Mouse (Mus musculus) lung, embryonic 15.5 days (tissue): ENCODE measurements around the gene Rpusd2. TPM values are rescaled to one million over a fixed set of nuclear protein-coding genes. Genes with fewer than 3 reads are reported as not detected.
A peak's percentile ranks its signal among the peaks of the same experiment; 100 is the strongest.
"Not testable (repeated sequence)": the region's sequence is repeated elsewhere in the genome, so short reads cannot be mapped to it uniquely, and the experiment has no call there.

ENCODE experiments used
- ATAC-seq: fragments of 200-750 bp; cut with Nextera tagmentation; 2 replicates; pipeline ENCODE4 v1.8.0; 2017; ENCODE audit warnings: moderate number of reproducible peaks, borderline replicate concordance; ENCODE audit not compliant: low FRiP score, low TSS enrichment; ENCODE audit errors: extremely low read depth
- H3K27ac ChIP-seq: fragments of 300-500 bp; sonication (generic); 2 replicates; pipeline ENCODE4 v1.5.1; 2015; ENCODE audit warnings: moderate library complexity, mild to moderate bottlenecking, inconsistent platforms
- H3K27me3 ChIP-seq: fragments of 300-500 bp; sonication (generic); 2 replicates; pipeline ENCODE4 v1.6.1; 2015; ENCODE audit warnings: inconsistent platforms
- H3K36me3 ChIP-seq: fragments of 300-500 bp; sonication (generic); 2 replicates; pipeline ENCODE4 v1.6.1; 2015; ENCODE audit warnings: inconsistent platforms
- H3K4me1 ChIP-seq: fragments of 300-500 bp; sonication (generic); 2 replicates; pipeline ENCODE4 v1.6.1; 2015; ENCODE audit warnings: inconsistent platforms
- H3K4me2 ChIP-seq: fragments of 300-500 bp; sonication (generic); 2 replicates; pipeline ENCODE4 v1.6.1; 2015; ENCODE audit warnings: inconsistent platforms, mild to moderate bottlenecking, moderate library complexity
- H3K4me3 ChIP-seq: fragments of 300-500 bp; sonication (generic); 2 replicates; pipeline ENCODE4 v1.5.1; 2015; ENCODE audit warnings: mild to moderate bottlenecking, inconsistent platforms
- H3K9ac ChIP-seq: fragments of 300-500 bp; sonication (generic); 2 replicates; pipeline ENCODE4 v1.6.1; 2015; ENCODE audit warnings: inconsistent platforms
- H3K9me3 ChIP-seq: fragments of 300-500 bp; sonication (generic); 2 replicates; pipeline ENCODE4 v1.6.1; 2016; ENCODE audit warnings: inconsistent platforms
- WGBS: fragments of 180-500 bp; shearing (Covaris S2); methylation state at CpG from one replicate; pipeline ENCODE4 v1.1.7; 2015; 5-methylcytosine and 5-hydroxymethylcytosine counted together
- polyA plus RNA-seq: library from polyadenylated mRNA; unstranded; fragments of >200 nt; fragmentation: Nextera tagmentation; extraction: Ambion mirVana; gene quantifications from 2 replicates; pipeline ENCODE4 v1.2.1, GENCODE M21; 2015

Gene Rpusd2
- polyA plus RNA-seq: 3.3 and 4.1 TPM in 2 replicates

DNA sequence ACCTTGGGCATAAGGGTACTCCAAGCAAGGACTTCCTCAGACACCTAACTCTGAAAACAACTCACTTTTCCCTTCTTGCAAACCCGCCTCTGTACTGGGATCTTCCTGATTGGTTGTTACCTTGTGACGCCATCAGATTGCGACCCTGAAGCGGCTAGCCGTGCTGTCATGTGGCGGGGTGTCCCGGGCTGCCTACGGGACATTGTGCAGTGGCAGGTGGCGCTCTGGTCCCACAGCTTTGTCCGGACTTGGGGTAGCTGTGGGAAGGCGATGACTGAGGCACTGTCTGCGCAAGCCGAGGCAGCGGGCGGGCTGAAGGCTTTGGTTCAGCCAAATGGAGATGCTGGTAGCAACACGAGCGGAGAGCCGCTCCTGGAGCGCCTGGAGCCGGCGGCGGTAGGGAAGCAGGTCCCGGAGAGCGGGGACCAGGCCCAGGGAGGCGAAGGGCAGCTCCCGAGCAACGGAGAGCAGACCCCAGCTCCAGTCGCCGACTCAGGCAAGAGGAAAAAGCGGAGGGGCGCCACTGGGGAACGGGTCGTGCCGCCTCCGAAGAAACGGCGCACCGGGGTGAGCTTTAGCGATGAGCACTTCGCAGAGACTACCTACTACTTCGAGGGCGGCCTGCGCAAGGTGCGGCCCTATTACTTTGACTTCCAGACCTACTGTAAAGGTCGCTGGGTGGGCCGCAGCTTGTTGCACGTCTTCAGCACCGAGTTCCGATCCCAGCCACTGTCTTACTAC lies at the start of gene Rpusd2:
Rpusd2 (plus strand) TSS at position 135 of the 741 bp plus-strand sequence.
- Histone ChIP-seq H3K36me3 (peaks cover 20% of the 10 kb centered on the region), H3K27me3 (no peaks in the 10 kb centered on the region), H3K9ac (peak within 1 kb of the TSS; percentile 67), H3K9me3 (no peaks in the 10 kb centered on the region), H3K27ac (peak within 1 kb of the TSS; percentile 84), H3K4me1 (peaks cover 14% of the 10 kb centered on the region), H3K4me3 (peak within 1 kb of the TSS; percentile 74), H3K4me2 (peak within 1 kb of the TSS; percentile 74)
- WGBS: under 1% methylated on average over 49 of the region's 49 CpGs
- ATAC-seq: peak; percentile 92

- no peaks in the 10 kb centered on the region for H3K36me3 ChIP-seq
- H3K27me3 ChIP-seq: peaks cover 7% of the 10 kb centered on the region; the same call in 1 of the 2 replicates
- H3K4me2 ChIP-seq: no peak overlapping the region
- H3K4me3 ChIP-seq: no peak overlapping the region
- 48% methylated on average over 5 of the region's 5 CpGs for WGBS
- H3K4me1 ChIP-seq: no peaks in the 10 kb centered on the region
- H3K9me3 ChIP-seq: no peaks in the 10 kb centered on the region
- H3K27ac ChIP-seq: no peak overlapping the region
- no peak for ATAC-seq
- no peak overlapping the region for H3K9ac ChIP-seq
Observed at GRCm38 (mm10) chr2:118995490-118995889, 39.1 kb upstream of the Rpusd2 start.

- Histone ChIP-seq H3K4me1 (no peaks in the 10 kb centered on the region), H3K4me3 (no peak overlapping the region), H3K36me3 (no peaks in the 10 kb centered on the region), H3K27me3 (peaks cover 7% of the 10 kb centered on the region; the same call in 1 of the 2 replicates), H3K27ac (no peak overlapping the region), H3K9me3 (no peaks in the 10 kb centered on the region), H3K9ac (no peak overlapping the region), H3K4me2 (no peak overlapping the region)
- no peak for ATAC-seq
- WGBS: 35% methylated on average over 16 of the region's 16 CpGs
Observed at GRCm38 (mm10) chr2:118995919-118996797, 38.4 kb upstream of the Rpusd2 start.

DNA sequence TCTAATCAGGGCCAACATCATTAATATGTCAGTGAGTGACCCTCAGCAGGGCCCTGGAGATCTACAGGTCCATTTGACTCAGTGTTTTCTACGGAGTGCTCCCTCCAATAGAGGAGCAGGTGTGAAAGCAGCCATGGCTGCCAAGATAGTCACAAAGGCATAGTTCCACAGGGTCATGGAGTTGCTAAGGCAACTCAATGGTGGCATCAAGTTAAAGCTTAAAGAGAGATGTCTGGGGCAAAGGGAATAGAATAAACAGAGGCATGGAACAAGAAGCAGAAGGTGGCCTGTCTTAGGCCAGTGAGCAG lies 37.8 kb upstream of the Rpusd2 start:
- peaks cover 7% of the 10 kb centered on the region; the same call in 1 of the 2 replicates for H3K27me3 ChIP-seq
- no peak for ATAC-seq
- H3K27ac ChIP-seq: no peak overlapping the region
- H3K4me2 ChIP-seq: no peak overlapping the region
- no peaks in the 10 kb centered on the region for H3K9me3 ChIP-seq
- WGBS: 50% methylated on average over 1 of the region's 1 CpGs
- no peaks in the 10 kb centered on the region for H3K4me1 ChIP-seq
- no peaks in the 10 kb centered on the region for H3K36me3 ChIP-seq
- no peak overlapping the region for H3K9ac ChIP-seq
- H3K4me3 ChIP-seq: no peak overlapping the region

- Histone ChIP-seq H3K4me3 (no peak overlapping the region), H3K27ac (no peak overlapping the region), H3K9ac (no peak overlapping the region), H3K9me3 (no peaks in the 10 kb centered on the region), H3K36me3 (no peaks in the 10 kb centered on the region), H3K27me3 (peaks cover 7% of the 10 kb centered on the region; the same call in 1 of the 2 replicates), H3K4me1 (no peaks in the 10 kb centered on the region), H3K4me2 (no peak overlapping the region)
- WGBS: 52% methylated on average over 6 of the region's 6 CpGs
- no peak for ATAC-seq
Observed at GRCm38 (mm10) chr2:118998115-118998866, 36.3 kb upstream of the Rpusd2 start.

- peaks cover 7% of the 10 kb centered on the region; the same call in 1 of the 2 replicates for H3K27me3 ChIP-seq
- H3K4me1 ChIP-seq: no peaks in the 10 kb centered on the region
- H3K9me3 ChIP-seq: no peaks in the 10 kb centered on the region
- ATAC-seq: no peak
- no peak overlapping the region for H3K9ac ChIP-seq
- no peak overlapping the region for H3K4me3 ChIP-seq
- no peak overlapping the region for H3K27ac ChIP-seq
- H3K36me3 ChIP-seq: no peaks in the 10 kb centered on the region
- 57% methylated on average over 3 of the region's 3 CpGs for WGBS
- H3K4me2 ChIP-seq: no peak overlapping the region
Observed at GRCm38 (mm10) chr2:118999025-118999639, 35.5 kb upstream of the Rpusd2 start.

- 67% methylated on average over 7 of the region's 7 CpGs for WGBS
- H3K9ac ChIP-seq: no peak overlapping the region
- no peak overlapping the region for H3K27ac ChIP-seq
- ATAC-seq: no peak
- H3K9me3 ChIP-seq: no peaks in the 10 kb centered on the region
- H3K4me3 ChIP-seq: no peak overlapping the region
- H3K27me3 ChIP-seq: no peaks in the 10 kb centered on the region
- H3K4me2 ChIP-seq: no peak overlapping the region
- no peaks in the 10 kb centered on the region for H3K36me3 ChIP-seq
- no peaks in the 10 kb centered on the region for H3K4me1 ChIP-seq
Observed at GRCm38 (mm10) chr2:119006886-119007285, 27.7 kb upstream of the Rpusd2 start.

DNA sequence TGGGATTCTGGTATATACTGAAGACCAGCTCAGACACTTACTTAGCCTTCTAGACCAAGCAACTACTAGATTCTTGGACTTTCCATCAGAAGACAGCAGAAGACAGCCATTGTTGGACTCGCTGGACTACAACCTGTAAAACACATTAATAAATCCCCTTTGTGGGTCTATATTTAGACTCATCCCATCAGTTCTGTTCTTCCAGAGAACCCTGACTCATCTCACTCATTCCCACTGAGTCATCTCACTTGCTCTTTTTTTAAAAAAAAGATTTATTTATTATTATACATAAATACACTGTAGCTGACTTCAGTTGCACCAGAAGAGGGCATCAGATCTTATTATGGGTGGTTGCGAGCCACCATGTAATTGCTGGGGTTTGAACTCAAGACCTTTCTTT lies 25.2 kb upstream of the Rpusd2 start:
- H3K4me3 ChIP-seq: no peak overlapping the region
- H3K4me2 ChIP-seq: no peak overlapping the region
- no peak for ATAC-seq
- no peak overlapping the region for H3K9ac ChIP-seq
- no peak overlapping the region for H3K27ac ChIP-seq
- 87% methylated on average over 2 of the region's 2 CpGs for WGBS
- no peaks in the 10 kb centered on the region for H3K9me3 ChIP-seq
- H3K36me3 ChIP-seq: no peaks in the 10 kb centered on the region
- H3K27me3 ChIP-seq: no peaks in the 10 kb centered on the region
- no peaks in the 10 kb centered on the region for H3K4me1 ChIP-seq

GRCm38 (mm10) chr2:119014989-119015388 lies 19.6 kb upstream of the Rpusd2 start:
- 51% methylated on average over 7 of the region's 7 CpGs for WGBS
- no peaks in the 10 kb centered on the region for H3K9me3 ChIP-seq
- no peak overlapping the region for H3K4me3 ChIP-seq
- H3K36me3 ChIP-seq: peaks cover 14% of the 10 kb centered on the region
- H3K4me1 ChIP-seq: peaks cover 20% of the 10 kb centered on the region
- H3K4me2 ChIP-seq: no peak overlapping the region
- ATAC-seq: peak; percentile 32; the same call in 1 of the 2 replicates
- H3K27ac ChIP-seq: no peak overlapping the region
- H3K27me3 ChIP-seq: no peaks in the 10 kb centered on the region
- H3K9ac ChIP-seq: no peak overlapping the region

- no peak overlapping the region for H3K27ac ChIP-seq
- H3K4me1 ChIP-seq: peaks cover 20% of the 10 kb centered on the region
- ATAC-seq: no peak
- no peak overlapping the region for H3K9ac ChIP-seq
- no peak overlapping the region for H3K4me2 ChIP-seq
- H3K9me3 ChIP-seq: no peaks in the 10 kb centered on the region
- H3K27me3 ChIP-seq: no peaks in the 10 kb centered on the region
- no peak overlapping the region for H3K4me3 ChIP-seq
- H3K36me3 ChIP-seq: peaks cover 14% of the 10 kb centered on the region
- WGBS: 60% methylated on average over 12 of the region's 12 CpGs
Observed at GRCm38 (mm10) chr2:119015604-119016180, 18.9 kb upstream of the Rpusd2 start.

DNA sequence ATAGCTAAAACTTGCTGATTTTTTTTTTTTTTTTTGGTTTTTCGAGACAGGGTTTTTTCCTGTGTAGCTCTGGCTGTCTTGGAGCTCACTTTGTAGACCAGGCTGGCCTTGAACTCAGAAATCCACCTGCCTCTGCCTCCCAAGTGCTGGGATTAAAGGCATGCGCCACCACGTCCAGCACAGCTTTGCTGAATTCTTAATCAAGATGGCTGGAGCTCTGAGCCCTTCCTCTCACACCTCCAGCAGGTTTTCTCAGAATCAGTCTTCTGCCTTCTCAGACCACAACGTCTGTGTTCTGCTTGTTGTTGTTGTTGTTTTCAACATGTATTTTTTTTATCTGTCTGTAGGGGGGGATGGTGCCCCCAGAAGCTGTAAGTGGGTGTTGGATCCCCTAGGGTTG lies 18.3 kb upstream of the Rpusd2 start:
- H3K27ac ChIP-seq, ATAC-seq, H3K9me3 ChIP-seq, H3K9ac ChIP-seq, H3K27me3 ChIP-seq, H3K4me2 ChIP-seq, H3K4me3 ChIP-seq: not testable (repeated sequence)
- Histone ChIP-seq H3K4me1 (peaks cover 20% of the 10 kb centered on the region), H3K36me3 (peaks cover 18% of the 10 kb centered on the region)
- 70% methylated on average over 4 of the region's 4 CpGs for WGBS
